Mouse (Mus musculus): Measurements from ENCODE around the gene Frmd4a. TPM values are rescaled to one million over a fixed set of nuclear protein-coding genes. Genes with fewer than 3 reads are reported as not detected.

Gene Frmd4a
- polyA plus RNA-seq (2012; ENCODE audit: low replicate concordance) = 13.6 and 36.9 TPM in 2 replicates

GRCm38 (mm10) chr2:4017528-4018288, at the start of gene Frmd4a:
Gene Frmd4a (plus strand): TSS chr2:4017717.

GRCm38 (mm10) chr2:4651500-4652285, 634.2 kb downstream of the Frmd4a start, which contains the start of gene Prpf18:
Gene Prpf18 (minus strand): TSS chr2:4652113.

